Mouse (Mus musculus): ENCODE measurements at regions not wholly inside any gene's neighbourhood (a gene's known extent, or its start where the extent isn't known, plus 50 kb on each side); places are given as distances from the start of the nearest gene placed in this dataset.

GRCm38 (mm10) chr15:21988676-21989075, 560.1 kb upstream of the Cdh18 start:
- DNase-seq (ENCODE audit: low spot score in 2 of 2) = no peak

- no peak for DNase-seq (ENCODE audit: low spot score in 2 of 2)
These were observed 555.5 kb upstream of the Cdh18 start for GRCm38 (mm10) chr15:21993309-21993708.

GRCm38 (mm10) chr15:21995121-21995826, 553.5 kb upstream of the Cdh18 start:
- no peak for DNase-seq (ENCODE audit: low spot score in 2 of 2)

- DNase-seq (ENCODE audit: low spot score in 2 of 2) = no peak
These were observed 528.8 kb upstream of the Cdh18 start for GRCm38 (mm10) chr15:22019977-22020376.

- DNase-seq (ENCODE audit: low spot score in 2 of 2) = no peak
These were observed 518.6 kb upstream of the Cdh18 start for GRCm38 (mm10) chr15:22030215-22030614.

- no peak for DNase-seq (ENCODE audit: low spot score in 2 of 2)
These were observed 502.4 kb upstream of the Cdh18 start for GRCm38 (mm10) chr15:22046423-22046822.

- DNase-seq (ENCODE audit: low spot score in 2 of 2) = no peak
These were observed 501.8 kb upstream of the Cdh18 start for GRCm38 (mm10) chr15:22046877-22047478.

GRCm38 (mm10) chr15:22086856-22087255, 462.0 kb upstream of the Cdh18 start:
- DNase-seq (ENCODE audit: low spot score in 2 of 2) = no peak

GRCm38 (mm10) chr15:22121746-22122145, 427.1 kb upstream of the Cdh18 start:
- no peak for DNase-seq (ENCODE audit: low spot score in 2 of 2)

GRCm38 (mm10) chr15:22151894-22152494, 396.8 kb upstream of the Cdh18 start:
- DNase-seq (ENCODE audit: low spot score in 2 of 2) = no peak

GRCm38 (mm10) chr15:22152678-22153077, 396.1 kb upstream of the Cdh18 start:
- no peak for DNase-seq (ENCODE audit: low spot score in 2 of 2)

GRCm38 (mm10) chr15:22170302-22170701, 378.5 kb upstream of the Cdh18 start:
- DNase-seq (ENCODE audit: low spot score in 2 of 2) = peak; percentile 23 to 57

GRCm38 (mm10) chr15:22208991-22209390, 339.8 kb upstream of the Cdh18 start:
- no peak for DNase-seq (ENCODE audit: low spot score in 2 of 2)

GRCm38 (mm10) chr15:22232629-22233028, 316.2 kb upstream of the Cdh18 start:
- DNase-seq (ENCODE audit: low spot score in 2 of 2) = no peak

GRCm38 (mm10) chr15:22280919-22281318, 267.9 kb upstream of the Cdh18 start:
- DNase-seq (ENCODE audit: low spot score in 2 of 2) = no peak

- no peak for DNase-seq (ENCODE audit: low spot score in 2 of 2)
These were observed 237.8 kb upstream of the Cdh18 start for GRCm38 (mm10) chr15:22311016-22311415.

GRCm38 (mm10) chr15:22318992-22319391, 229.8 kb upstream of the Cdh18 start:
- DNase-seq (ENCODE audit: low spot score in 2 of 2) = no peak

GRCm38 (mm10) chr15:22338941-22339340, 209.9 kb upstream of the Cdh18 start:
- no peak for DNase-seq (ENCODE audit: low spot score in 2 of 2)

- DNase-seq (ENCODE audit: low spot score in 2 of 2) = no peak
These were observed 204.5 kb upstream of the Cdh18 start for GRCm38 (mm10) chr15:22344321-22344720.

- DNase-seq (ENCODE audit: low spot score in 2 of 2) = no peak
These were observed 197.3 kb upstream of the Cdh18 start for GRCm38 (mm10) chr15:22351502-22351901.

Measured in layer of hippocampus, postnatal 14 days (tissue).